Mouse (Mus musculus): ENCODE measurements at regions not wholly inside any gene's neighbourhood (a gene's known extent, or its start where the extent isn't known, plus 50 kb on each side); places are given as distances from the start of the nearest gene placed in this dataset.
A peak's percentile ranks its signal among the peaks of the same experiment; 100 is the strongest.

DNA sequence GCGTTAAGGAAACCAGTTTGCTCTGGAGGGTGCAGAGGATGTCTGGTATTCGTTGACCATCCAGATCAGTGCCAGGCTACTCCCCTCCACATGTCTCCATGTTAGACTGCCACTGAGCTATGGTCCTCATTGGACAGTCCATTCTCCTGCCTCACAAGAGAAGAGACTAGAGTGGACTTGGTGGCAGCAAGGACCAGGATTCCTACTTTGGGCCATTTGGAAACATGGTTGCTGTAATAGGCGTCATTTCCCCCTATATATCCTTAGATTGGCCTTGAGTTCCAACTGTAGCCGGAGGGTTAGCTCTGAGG is 72.6 kb downstream of the Rpusd4 start:
- 95% methylated on average over 4 of the region's 4 CpGs for WGBS
- Histone ChIP-seq H3K4me2 (no peak overlapping the region), H3K36me3 (ENCODE audit: poor library complexity, severe bottlenecking) (no peaks in the 10 kb centered on the region), H3K4me3 (no peak overlapping the region), H3K9me3 (replicated peaks) (no peaks in the 10 kb centered on the region), H3K9ac (no peak overlapping the region), H3K27ac (no peak overlapping the region), H3K27me3 (peaks cover 29% of the 10 kb centered on the region), H3K4me1 (peaks cover 58% of the 10 kb centered on the region)
- ATAC-seq, result no peak

DNA sequence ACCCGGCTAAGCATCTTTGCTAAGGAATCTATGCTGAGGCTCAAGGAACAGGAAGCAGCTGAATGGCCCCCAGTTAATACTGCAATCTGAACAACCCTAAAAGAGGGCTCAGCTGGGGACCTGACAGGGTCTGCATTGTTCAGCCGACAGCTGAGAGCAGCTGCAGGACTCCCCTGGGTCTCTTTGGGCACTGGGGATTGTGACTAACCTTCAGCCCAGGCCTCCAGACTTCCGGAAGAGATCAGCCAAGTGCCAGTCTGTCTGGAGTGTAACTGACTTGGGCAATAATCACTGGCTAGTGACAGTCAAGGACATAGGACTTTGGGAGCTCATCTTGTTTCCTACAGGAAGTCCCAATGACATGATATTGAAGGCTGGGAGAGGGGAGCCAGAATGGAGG is 73.1 kb downstream of the Rpusd4 start:
- no peak for ATAC-seq
- H3K4me1 ChIP-seq, result peaks cover 54% of the 10 kb centered on the region
- H3K9ac ChIP-seq, result no peak overlapping the region
- H3K4me3 ChIP-seq, result no peak overlapping the region
- 29% methylated on average over 3 of the region's 3 CpGs for WGBS
- H3K27ac ChIP-seq, result no peak overlapping the region
- no peaks in the 10 kb centered on the region for H3K36me3 ChIP-seq (ENCODE audit: poor library complexity, severe bottlenecking)
- no peak overlapping the region for H3K4me2 ChIP-seq
- peaks cover 30% of the 10 kb centered on the region; the same call in 1 of the 2 replicates for H3K27me3 ChIP-seq
- no peaks in the 10 kb centered on the region for H3K9me3 ChIP-seq (replicated peaks)

DNA sequence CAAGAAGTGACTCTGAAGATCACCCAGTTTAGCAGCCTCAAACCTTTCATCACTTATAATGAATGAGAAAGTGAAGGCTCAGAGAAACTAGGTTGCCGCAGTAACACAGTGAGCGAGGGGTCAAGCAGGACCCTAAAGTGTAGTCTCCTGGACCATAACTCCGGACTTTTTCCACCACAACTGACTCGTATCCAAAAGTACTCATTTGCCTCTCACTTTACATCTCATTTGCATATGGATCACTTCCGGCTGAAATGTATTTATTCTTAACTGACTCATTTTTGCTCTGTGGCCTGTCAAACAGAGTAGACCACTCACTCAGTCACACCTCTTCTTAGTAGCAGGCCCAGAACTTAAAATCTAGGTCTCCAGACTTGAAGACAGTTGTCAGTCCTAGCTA is 73.7 kb downstream of the Rpusd4 start:
- WGBS, result 71% methylated on average over 5 of the region's 5 CpGs
- Histone ChIP-seq H3K9ac (no peak overlapping the region), H3K27me3 (peaks cover 30% of the 10 kb centered on the region; the same call in 1 of the 2 replicates), H3K4me2 (no peak overlapping the region), H3K4me1 (peaks cover 50% of the 10 kb centered on the region), H3K27ac (no peak overlapping the region), H3K4me3 (no peak overlapping the region), H3K36me3 (ENCODE audit: poor library complexity, severe bottlenecking) (no peaks in the 10 kb centered on the region), H3K9me3 (replicated peaks) (no peaks in the 10 kb centered on the region)
- ATAC-seq, result no peak

DNA sequence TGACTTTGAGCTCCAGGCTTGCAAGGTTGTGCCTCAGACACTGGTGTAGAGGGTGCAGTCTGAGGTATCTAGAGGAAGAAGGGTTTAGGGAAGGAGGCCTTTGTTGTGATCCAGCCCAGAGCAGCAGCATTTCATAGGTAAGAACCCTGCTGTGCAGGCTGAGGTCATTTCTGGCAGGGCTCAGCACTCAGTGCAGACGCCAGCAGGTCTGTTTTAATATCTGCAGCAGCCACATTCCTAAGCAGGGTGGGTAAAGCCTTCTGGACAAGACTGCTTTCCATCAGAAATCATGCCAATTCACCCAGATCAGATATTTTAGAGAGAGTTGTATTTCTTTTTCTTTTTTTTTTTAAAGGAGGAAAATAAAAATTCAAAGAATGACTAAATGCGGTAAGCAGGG is 74.8 kb downstream of the Rpusd4 start:
- Histone ChIP-seq H3K36me3 (ENCODE audit: poor library complexity, severe bottlenecking) (no peaks in the 10 kb centered on the region), H3K27me3 (peaks cover 27% of the 10 kb centered on the region; the same call in 1 of the 2 replicates), H3K9ac (no peak overlapping the region), H3K27ac (peak overlapping the region; percentile 19; the same call in 1 of the 2 replicates), H3K4me2 (no peak overlapping the region), H3K4me1 (peaks cover 45% of the 10 kb centered on the region), H3K9me3 (replicated peaks) (no peaks in the 10 kb centered on the region), H3K4me3 (no peak overlapping the region)
- ATAC-seq, result no peak
- WGBS, result 45% methylated on average over 2 of the region's 2 CpGs

DNA sequence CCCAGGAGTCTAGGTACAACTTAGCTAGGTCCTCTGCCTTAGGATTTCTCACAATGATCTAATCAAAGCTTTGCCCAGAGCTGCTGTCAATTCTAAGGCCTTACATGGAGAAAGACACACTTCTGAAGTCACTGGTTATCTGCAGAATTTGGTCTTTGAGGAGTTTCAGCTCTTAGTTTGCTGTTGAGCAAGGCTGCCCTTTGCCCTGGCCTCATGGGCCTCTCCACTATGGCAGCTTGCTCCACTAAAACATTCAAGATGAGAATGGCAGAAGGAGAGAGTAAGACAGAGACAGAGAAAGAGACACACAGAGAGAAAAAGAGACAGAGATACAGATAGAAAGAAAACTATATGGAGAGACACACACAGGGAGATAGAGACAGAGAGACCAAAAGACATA is 75.7 kb downstream of the Rpusd4 start:
- Histone ChIP-seq H3K36me3 (ENCODE audit: poor library complexity, severe bottlenecking) (no peaks in the 10 kb centered on the region), H3K9ac (no peak overlapping the region), H3K27me3 (peaks cover 27% of the 10 kb centered on the region; the same call in 1 of the 2 replicates), H3K4me3 (no peak overlapping the region), H3K9me3 (replicated peaks) (no peaks in the 10 kb centered on the region), H3K4me1 (peaks cover 45% of the 10 kb centered on the region), H3K4me2 (no peak overlapping the region), H3K27ac (no peak overlapping the region)
- no peak for ATAC-seq

DNA sequence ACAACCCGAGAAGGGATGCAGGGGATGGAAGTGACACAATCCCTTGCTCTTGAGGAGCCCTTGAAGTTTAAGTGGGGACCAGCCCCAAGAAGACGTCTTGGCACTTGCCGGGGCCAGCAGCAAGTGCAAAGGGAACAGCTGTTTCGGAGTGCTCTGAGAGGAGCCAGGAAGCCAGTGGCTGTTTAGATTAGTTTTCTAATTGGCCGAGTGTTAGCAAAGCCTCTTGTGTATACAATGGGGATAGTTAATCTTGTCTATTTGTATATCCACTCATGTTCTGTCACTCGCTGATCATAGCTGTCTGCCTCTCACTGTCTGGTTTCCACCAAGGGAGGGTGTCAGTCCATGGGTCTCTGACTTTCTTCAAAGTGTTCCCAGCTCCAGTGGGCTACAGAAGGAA is 76.6 kb upstream of the Cdon start:
- Histone ChIP-seq H3K4me3 (no peak overlapping the region), H3K27ac (0 out of 2 replicates have a peak overlapping the region, but pooled peaks have one; percentile 25), H3K4me2 (no peak overlapping the region), H3K9ac (no peak overlapping the region), H3K27me3 (peaks cover 23% of the 10 kb centered on the region; the same call in 1 of the 2 replicates), H3K4me1 (peaks cover 45% of the 10 kb centered on the region), H3K9me3 (replicated peaks) (no peaks in the 10 kb centered on the region), H3K36me3 (ENCODE audit: poor library complexity, severe bottlenecking) (no peaks in the 10 kb centered on the region)
- ATAC-seq, result no peak
- 45% methylated on average over 6 of the region's 6 CpGs for WGBS

DNA sequence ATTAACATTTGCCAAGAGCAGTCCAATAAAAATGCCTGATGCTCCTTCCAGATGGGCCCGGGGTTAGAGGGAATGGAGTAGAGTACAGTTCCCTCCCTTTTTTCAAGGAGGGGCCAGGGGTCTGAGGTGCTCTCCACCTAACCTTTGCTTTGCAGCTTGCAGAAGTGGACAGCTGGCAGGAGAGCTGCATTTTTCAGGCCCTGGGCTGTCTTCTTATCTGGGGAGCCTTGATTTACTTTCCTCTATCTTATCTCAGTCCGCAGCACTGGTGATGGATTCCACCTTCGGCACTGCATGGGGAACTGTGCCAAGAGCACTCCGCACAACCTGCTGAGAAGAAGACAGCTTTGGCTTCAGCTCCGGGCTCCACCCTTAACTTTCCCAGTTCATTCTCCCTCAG is 74.5 kb upstream of the Cdon start:
- Histone ChIP-seq H3K4me2 (no peak overlapping the region), H3K27me3 (peaks cover 17% of the 10 kb centered on the region; the same call in 1 of the 2 replicates), H3K9me3 (replicated peaks) (no peaks in the 10 kb centered on the region), H3K27ac (no peak overlapping the region), H3K4me1 (peaks cover 35% of the 10 kb centered on the region), H3K9ac (no peak overlapping the region), H3K4me3 (no peak overlapping the region), H3K36me3 (ENCODE audit: poor library complexity, severe bottlenecking) (no peaks in the 10 kb centered on the region)
- 74% methylated on average over 5 of the region's 5 CpGs for WGBS
- ATAC-seq, result no peak

DNA sequence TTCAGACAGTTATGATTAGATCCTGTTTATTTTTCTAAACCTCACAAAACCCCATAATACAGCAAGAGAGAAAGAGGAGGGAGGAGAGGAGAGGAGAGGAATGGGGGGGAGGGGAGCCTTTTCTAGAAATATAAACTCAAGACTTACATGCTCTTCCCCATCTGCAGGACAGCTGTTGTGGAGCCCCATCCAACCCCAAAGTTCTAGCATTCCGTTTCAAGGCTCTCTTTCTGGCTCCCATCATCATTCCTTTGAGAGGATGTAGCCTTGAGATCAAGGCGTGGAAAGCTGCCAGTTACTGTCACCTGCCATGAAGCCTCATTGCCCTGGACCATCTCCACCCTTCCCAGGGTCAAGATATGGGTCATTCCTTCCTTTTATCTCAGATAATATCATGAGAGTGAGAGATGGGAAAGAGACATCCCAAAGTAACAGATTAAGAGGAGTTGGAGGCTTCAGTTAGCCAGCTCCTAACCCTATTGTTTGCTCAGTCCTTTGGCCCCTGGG is 70.8 kb upstream of the Cdon start:
- Histone ChIP-seq H3K27me3 (0 out of 2 replicates have a peak, but pooled peaks cover 7% of the 10 kb centered on the region), H3K9ac (no peak overlapping the region), H3K4me2 (no peak overlapping the region), H3K27ac (no peak overlapping the region), H3K36me3 (ENCODE audit: poor library complexity, severe bottlenecking) (no peaks in the 10 kb centered on the region), H3K4me3 (no peak overlapping the region), H3K4me1 (peaks cover 15% of the 10 kb centered on the region), H3K9me3 (replicated peaks) (no peaks in the 10 kb centered on the region)
- ATAC-seq, result no peak
- WGBS, result 82% methylated on average over 2 of the region's 2 CpGs

DNA sequence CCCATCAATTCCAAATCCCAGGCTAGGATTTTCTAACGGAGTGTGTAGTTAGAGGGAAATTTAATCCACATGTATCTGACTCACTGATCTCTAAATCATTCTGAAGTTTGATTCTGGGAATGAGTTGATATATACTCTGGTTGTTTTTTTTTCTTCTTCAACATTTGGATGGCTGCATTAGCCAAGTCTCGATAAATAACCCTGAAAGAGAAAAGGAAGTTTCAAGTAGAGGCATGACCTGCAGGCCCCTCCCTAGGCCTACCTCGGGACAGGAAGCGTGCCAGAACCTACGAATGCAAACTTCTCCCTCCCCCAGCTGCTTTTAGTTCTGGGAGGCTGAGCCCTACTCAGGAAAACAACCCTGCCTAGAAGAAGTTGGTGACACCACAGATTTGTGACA is 69.4 kb upstream of the Cdon start:
- peaks cover 10% of the 10 kb centered on the region for H3K4me1 ChIP-seq
- H3K4me2 ChIP-seq, result no peak overlapping the region
- WGBS, result 86% methylated on average over 5 of the region's 5 CpGs
- no peaks in the 10 kb centered on the region for H3K36me3 ChIP-seq (ENCODE audit: poor library complexity, severe bottlenecking)
- H3K9ac ChIP-seq, result no peak overlapping the region
- no peak for ATAC-seq
- H3K27ac ChIP-seq, result no peak overlapping the region
- no peaks in the 10 kb centered on the region for H3K9me3 ChIP-seq (replicated peaks)
- H3K4me3 ChIP-seq, result no peak overlapping the region
- H3K27me3 ChIP-seq, result 0 out of 2 replicates have a peak, but pooled peaks cover 3% of the 10 kb centered on the region

DNA sequence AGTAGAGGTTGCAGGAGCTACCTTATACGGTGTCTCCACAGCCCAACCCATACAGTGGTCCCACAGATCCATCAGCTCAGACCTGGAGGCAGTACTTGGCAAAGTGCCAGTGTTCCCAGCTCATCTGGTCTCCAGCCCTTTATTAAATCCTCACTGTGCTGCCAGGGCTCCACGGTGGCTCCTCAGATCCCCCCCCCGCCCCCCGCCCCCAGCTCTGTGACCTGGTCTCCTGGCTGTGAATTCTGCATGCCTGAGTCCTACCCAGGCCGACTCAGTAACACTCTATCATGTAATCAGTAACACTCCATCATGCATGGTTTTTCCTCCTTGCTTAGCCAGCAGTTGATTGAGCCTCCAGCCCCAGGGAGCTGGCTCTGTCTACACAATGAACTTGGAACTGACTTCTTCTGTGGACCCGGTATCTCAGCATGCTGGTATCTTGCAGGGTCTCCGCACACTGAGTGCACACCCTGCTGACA is 66.2 kb upstream of the Cdon start:
- peak overlapping the region; percentile 14; the same call in 1 of the 2 replicates for H3K27ac ChIP-seq
- peak; percentile 45 for ATAC-seq
- 53% methylated on average over 7 of the region's 7 CpGs for WGBS
- no peak overlapping the region for H3K9ac ChIP-seq
- H3K4me2 ChIP-seq, result no peak overlapping the region
- H3K9me3 ChIP-seq (replicated peaks), result no peaks in the 10 kb centered on the region
- H3K4me3 ChIP-seq, result no peak overlapping the region
- no peaks in the 10 kb centered on the region for H3K36me3 ChIP-seq (ENCODE audit: poor library complexity, severe bottlenecking)
- no peaks in the 10 kb centered on the region for H3K27me3 ChIP-seq
- peaks cover 24% of the 10 kb centered on the region for H3K4me1 ChIP-seq

DNA sequence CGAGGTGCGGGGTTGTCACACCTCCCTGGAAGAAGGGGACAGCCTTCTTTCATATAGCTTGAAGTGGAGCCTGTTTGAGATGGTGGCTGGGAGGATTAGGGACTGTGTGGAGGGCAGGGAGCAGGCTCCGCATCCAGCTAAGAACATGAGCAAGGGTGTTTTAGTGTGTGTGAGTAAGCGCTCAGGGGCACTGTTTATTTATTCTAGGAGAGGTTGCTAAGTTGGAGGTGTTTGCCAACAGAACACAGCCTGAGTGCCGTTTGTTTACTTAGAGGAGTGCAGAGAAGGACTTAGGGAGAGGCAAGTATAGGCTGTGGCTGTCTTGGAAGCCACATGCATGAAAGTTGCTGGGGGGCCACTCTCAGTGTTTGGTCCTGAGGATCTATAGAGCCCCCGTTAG is 61.2 kb upstream of the Cdon start:
- H3K27me3 ChIP-seq, result peaks cover 4% of the 10 kb centered on the region; the same call in 1 of the 2 replicates
- 0 out of 2 replicates have a peak, but pooled peaks have one; percentile 0 for ATAC-seq
- peak overlapping the region; percentile 92 for H3K27ac ChIP-seq
- no peak overlapping the region for H3K9ac ChIP-seq
- H3K36me3 ChIP-seq (ENCODE audit: poor library complexity, severe bottlenecking), result no peaks in the 10 kb centered on the region
- no peak overlapping the region for H3K4me3 ChIP-seq
- peaks cover 70% of the 10 kb centered on the region for H3K4me1 ChIP-seq
- no peaks in the 10 kb centered on the region for H3K9me3 ChIP-seq (replicated peaks)
- WGBS, result 61% methylated on average over 6 of the region's 6 CpGs
- H3K4me2 ChIP-seq, result peak overlapping the region; percentile 48

DNA sequence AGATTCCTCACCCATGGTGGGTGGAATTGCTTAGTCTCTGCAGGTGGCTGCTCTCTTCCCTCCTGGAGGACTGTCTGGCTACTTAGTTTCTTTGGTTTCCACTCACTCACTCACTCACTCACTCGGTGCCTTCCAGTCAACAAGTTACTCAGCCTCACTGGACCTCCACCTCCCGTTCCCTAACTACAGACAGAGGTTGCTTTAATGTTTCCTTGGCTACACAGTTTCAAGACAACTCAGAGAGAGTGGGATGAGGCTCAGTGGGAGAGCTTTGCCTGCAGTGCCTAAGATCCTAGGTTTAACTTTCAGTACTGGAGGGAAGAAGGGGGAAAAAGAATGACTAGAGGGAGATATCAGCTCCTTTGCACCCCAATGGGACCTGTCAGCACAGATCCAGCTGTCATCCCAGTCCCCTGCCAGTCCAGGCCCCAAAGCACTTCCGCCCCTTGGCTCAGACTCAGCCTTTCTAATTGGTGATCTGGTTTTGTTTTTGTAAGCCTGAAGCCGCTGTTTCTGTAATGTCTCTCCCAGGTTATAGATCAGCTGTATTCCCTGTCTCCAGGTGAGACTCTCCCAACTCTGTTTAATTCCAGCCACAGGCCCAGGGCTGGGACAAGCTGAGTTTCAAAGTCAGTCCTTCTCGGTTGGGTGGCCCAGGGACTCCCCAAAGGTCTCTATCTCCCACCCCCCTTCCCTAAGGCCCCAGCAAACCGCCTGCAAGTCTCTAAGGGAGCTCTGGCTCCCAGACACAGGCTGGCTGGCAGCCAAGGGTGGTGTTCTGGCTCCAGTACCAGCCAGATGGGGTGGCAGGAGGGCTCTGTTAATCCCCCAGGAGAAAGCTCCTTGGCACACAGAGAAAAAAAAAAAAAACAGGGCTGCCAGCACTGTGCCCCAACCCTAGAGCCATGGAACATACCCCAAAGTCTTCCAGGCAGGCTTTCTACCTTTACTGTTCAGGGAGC is 60.5 kb upstream of the Cdon start:
- H3K4me2 ChIP-seq, result peak overlapping the region; percentile 48
- peak overlapping the region; percentile 92 for H3K27ac ChIP-seq

More for the DNA sequence above, 60.5 kb upstream of the Cdon start:
- Histone ChIP-seq H3K36me3 (ENCODE audit: poor library complexity, severe bottlenecking) (no peaks in the 10 kb centered on the region), H3K4me3 (peak overlapping the region; percentile 7; the same call in 1 of the 2 replicates), H3K9ac (peak overlapping the region; percentile 27; the same call in 1 of the 2 replicates), H3K27me3 (peaks cover 4% of the 10 kb centered on the region; the same call in 1 of the 2 replicates), H3K4me1 (peaks cover 65% of the 10 kb centered on the region), H3K9me3 (replicated peaks) (no peaks in the 10 kb centered on the region)
- ATAC-seq, result peak; percentile 85
- 23% methylated on average over 6 of the region's 6 CpGs for WGBS

Measured in forebrain, embryonic 13.5 days (tissue).